Mouse (Mus musculus) spleen, postnatal 4 days (tissue): Measurements from ENCODE around the gene Actl6b.

ENCODE experiments used
- DNase-seq, 2 experiments: peaks; one replicate each; pipeline ENCODE4 v3.0.0; 2022; ENCODE audit warnings: low spot score in 2 of 2

The Actl6b gene

DNA sequence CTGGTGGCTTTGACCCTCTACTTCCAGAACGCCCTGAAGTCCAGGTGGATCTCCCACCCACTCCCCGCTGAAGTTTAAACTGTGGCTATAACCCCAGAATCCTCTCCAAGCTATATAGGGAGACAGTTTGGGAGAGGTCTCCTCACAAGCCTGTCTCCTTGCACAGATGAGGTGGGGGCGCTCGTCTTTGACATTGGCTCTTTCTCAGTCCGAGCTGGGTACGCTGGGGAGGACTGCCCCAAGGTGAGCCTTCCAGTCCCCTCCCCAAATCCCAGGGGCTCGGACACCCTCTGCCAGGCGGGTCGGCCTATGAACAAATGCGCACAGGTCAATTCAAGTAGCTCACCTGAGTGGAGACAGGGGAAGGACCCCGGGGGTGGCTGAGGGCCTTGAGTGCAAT is 581 bp downstream of the Actl6b start:
- no peak for DNase-seq

DNA sequence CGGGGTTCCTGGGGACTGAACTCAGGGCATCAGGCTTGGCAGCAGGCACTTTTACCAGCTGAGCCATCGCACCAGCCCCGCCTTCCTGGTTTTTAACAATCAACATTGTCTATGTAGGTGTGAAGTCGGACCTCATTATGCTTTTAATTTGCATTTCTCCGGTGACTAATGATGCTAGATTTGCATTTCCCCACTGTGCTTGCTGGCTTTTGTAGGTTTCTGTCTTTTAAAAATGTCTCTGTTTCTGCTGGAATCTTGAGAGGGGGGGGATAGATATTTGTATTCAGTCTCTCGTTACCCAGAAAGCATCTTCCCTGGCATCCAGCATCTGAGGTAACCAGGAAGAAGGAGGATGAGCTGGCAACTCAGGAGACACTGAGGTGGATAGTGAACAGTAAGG is 8.2 kb downstream of the Actl6b start:
- DNase-seq: no peak

DNA sequence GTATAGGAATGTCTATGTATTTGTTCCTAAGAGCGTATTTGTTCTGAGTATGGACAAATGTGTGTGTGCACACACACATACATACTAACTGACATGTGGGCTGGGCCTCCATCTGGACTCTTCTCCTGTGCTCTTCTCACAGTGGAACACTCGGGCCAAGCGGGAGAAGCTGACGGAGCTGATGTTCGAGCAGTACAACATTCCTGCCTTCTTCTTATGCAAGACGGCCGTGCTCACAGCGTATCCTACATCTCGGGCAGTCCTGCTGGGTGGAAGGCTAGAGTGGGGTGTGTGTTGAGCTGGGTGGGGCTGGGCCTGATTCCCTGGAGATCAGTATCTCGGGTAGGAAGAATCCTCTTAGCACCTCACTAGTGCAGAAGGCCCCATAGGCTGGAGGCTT is 9.6 kb downstream of the Actl6b start:
- DNase-seq: no peak

DNA sequence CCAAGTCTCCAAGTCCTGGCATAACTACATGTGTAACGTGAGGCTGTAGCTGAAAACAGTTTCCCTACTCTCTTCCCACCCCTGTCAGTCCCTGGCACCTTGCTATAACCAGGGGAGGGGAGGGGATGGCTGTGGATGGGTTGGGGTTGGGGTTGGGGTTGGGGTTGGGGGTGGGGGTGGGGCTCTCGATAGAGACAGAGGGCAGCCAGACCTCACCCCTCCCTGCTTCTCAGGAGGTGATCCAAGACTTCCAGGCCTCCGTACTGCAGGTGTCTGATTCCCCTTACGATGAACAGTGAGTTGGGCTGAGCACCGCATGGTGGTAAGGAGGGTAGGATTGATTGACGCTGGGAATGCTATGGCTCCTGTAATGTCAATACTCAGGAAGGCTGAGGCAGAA is 12.4 kb downstream of the Actl6b start:
- no peak for DNase-seq

DNA sequence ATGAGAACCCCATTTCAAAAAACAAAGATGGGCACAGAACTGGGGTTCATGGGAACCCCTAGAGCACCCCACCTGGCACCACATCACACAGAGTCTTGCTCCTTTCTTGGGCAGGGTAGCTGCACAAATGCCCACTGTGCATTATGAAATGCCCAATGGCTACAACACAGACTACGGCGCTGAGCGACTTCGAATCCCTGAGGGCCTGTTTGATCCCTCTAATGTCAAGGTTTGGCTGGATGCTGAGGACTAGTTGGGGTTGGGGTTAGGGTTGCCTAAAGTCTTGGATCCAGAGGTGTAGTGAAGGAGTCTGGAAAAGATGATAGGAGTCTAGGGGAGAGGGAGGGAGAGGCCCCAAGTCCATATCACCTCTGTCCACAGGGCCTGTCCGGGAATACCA is 13.1 kb downstream of the Actl6b start:
- DNase-seq: peak in 1 of 2 experiments; percentile 52

DNA sequence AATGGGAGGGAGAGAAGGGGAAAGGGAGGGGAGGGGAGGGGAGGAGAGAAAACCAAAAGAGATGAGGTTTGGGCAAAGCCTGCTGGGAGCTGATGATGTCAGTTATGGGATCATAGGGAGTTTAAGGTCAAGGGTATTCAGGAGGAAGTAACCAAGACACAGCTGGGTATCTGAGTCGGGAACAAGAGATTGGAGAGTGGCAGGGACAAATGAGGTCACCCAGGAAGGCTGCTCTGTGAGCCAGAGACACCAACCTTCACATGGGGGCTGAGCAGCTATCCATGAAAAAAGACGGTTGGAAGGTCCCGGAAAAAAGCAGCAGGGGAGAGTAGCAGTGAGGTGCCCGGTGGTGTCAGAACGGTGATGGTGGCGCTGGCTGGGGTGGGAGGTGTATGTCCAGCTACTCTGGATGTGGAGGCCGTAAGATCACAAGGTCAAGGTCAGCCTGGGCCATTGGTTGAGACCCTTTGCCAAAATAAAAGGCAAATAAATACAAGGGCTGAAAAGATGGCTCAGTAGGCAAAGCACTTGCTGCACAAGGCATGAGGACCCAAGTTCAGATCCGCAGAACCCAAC is 15.0 kb downstream of the Actl6b start:
- DNase-seq: no peak

DNA sequence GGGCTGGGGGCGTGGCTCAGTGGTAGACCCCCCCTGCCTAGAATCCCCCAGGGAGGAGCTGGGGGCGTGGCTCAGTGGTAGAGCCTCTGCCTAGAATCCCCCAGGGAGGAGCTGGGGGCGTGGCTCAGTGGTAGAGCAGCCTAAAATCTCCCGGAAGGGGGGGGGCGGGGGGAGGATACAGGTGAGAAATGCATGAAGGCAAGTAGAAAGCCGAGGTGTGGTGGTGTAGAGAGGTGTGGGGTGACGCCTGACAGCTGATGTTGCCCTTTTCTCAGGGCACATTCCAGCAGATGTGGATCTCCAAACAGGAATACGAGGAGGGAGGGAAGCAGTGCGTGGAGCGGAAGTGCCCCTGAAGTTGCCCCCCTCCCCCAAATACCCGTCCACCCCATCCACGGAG is 15.7 kb downstream of the Actl6b start:
- DNase-seq: peak in 1 of 2 experiments; percentile 54

DNA sequence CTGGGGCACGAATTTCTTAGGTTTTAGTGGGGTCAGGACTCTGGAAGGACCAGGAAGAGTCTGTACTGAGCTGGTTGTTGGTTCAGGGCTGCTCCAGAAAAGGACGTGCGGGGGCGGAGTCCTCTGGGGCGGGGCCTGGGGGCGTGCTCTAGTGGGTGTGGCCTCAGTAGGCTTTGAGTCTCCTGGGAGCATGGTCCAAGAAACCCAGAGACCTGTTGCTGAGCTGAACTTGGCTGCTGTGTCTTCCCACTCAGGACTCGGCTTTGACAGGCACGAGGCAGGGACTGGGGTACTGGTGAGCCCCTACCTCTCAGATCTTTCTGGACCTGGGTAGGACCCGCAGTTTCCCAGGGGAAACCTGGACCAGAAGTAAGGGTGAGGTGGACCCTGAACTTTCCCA is 16.3 kb downstream of the Actl6b start, which contains the start of gene Tfr2:
Gene Tfr2, plus strand, starts transcription at position 176 of the 400 bp plus-strand sequence.
- peak; percentile 87 to 90 for DNase-seq

DNA sequence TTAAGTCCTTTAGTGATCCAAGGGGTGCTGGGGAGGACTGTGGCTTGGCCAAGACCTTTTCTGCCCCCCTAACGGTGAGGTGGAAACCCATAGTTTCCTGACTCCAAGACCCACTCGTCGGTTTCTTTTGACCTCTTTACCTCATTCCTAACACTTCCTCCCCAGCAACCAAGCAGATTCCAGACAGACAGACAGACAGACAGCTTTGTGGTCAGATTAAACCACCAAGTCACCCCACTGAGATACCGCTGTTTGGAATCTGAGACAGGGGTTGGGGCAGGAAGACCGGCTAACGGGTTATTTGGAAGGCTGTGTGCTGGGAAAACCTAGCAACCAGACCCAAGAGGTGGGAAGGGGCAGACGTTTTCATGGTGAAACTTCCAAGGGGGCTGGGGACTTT is 16.9 kb downstream of the Actl6b start:
- DNase-seq: no peak

DNA sequence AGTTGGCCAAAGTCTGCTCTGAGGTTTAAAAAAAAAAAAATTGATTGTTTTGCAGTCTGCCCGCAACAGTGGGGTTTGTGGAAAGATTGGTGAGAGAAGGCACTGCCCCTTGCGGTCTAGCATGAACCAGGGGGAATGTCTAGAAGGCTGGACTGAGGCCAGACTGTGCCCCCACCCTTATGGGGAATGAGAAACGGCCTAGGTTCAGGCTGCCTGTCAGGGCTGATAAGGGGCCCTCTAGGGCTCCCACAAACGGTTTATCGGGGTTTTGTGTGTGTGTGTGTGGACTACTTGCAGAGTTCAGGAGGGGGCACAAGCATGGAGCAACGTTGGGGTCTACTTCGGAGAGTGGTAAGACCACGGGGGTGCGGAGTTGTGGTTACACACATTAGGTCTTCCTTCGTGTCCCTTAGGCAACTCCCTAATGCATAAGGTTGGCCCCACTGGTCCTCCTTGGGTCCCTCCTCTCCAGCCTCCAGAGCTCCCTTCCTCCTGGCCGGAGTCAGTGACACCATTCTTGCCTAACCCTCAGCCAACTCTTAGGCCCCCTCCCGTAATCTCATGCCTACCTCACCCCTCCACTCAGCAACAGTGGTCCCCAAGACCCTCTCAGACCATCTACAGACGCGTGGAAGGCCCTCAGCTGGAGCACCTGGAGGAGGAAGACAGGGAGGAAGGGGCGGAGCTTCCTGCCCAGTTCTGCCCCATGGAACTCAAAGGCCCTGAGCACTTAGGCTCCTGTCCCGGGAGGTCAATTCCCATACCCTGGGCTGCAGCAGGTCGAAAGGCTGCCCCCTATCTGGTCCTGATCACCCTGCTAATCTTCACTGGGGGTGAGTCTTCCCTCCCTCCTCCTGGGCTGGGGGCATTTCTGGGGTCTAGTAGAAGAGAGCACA is 17.6 kb downstream of the Actl6b start:
- DNase-seq: peak; percentile 77 to 79

DNA sequence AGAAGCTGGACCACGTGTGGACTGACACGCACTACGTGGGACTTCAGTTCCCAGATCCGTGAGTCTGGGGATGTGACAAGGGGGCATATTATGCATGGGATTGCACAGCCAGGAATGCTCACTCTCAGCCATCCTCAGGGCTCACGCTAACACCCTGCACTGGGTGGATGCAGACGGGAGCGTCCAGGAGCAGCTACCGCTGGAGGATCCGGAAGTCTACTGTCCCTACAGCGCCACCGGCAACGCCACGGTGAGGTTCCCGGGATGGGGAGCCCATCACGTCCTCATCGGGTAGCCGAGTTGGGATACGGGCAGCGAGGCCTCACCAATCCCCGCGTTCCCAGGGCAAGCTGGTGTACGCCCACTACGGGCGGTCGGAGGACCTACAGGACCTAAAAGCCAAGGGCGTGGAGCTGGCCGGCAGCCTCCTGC is 21.2 kb downstream of the Actl6b start:
- no peak for DNase-seq

DNA sequence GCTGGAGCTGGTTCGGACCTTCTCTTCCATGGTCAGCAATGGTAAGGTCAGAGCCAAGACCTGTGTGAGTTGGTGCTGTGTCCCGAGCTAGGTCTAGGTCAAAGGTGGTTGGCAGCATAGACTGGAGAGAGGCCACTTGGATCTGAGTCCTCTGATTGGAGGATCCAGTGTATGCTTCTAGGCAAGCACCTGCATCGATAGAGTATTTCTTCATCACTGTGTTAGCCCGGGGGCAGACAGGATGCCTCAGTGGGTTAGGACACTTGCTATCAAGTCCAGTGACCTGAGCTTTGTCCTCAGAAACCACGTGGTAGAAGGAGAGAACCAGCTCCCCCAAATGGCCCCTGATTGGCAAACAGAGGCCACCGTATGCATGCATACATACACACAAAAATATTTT is 26.9 kb downstream of the Actl6b start:
- DNase-seq: no peak

DNA sequence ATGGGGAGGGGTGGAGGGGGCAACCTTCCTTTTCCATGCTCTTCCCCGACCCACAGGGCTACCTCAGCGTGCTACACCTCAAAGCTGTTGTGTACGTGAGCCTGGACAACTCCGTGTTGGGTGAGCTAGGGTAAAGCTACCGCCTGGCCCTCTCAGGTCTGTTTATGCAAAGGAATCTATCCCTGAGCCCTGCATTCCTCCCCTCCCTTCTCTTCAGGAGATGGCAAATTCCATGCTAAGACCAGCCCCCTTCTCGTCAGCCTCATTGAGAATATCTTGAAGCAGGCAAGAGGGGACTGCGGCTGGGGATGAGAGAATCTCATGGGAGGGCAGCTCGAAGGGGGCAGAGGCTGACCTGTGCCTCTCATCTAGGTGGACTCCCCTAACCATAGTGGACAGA is 29.4 kb downstream of the Actl6b start:
- no peak for DNase-seq

DNA sequence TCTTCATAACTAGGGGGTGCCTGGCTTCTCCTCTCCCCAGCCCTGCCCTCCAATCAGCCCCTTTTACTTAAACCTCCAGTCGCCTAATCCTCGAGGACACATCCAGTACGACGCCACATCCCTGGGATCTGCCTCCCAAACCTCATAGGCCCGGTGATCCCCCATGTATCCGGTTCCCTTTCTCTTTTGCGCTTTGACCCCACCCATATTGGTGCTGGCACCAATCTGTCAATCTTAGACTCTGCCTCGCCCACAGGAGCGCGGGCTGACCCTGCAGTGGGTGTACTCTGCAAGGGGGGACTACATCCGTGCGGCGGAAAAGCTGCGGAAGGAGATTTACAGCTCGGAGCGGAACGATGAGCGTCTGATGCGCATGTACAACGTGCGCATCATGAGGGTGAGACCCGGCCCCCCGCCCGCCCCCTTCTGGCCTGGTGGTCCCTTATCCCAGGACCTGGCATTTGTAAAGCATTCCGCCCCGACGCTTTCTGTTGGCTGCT is 30.4 kb downstream of the Actl6b start:
- no peak for DNase-seq

DNA sequence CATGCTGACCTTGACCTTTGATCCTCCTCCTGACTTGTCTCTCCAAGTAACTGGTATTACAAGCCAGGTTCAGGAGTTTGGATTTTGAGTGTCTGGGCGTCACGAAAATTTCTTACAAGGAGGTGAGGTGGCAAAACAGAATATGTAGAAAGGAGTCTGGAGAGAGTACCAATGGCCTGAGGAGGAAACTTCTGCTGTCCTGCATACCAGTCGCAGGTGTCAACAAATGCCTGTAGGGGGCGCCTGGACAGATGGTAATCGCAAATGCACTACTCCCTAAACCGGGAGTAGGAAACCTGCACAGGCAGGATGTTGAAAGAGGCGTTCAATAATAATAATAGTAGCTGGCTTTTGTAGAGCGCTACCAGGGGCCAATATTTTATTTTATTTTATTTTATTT is 31.7 kb downstream of the Actl6b start:
- peak; percentile 69 to 86 for DNase-seq

DNA sequence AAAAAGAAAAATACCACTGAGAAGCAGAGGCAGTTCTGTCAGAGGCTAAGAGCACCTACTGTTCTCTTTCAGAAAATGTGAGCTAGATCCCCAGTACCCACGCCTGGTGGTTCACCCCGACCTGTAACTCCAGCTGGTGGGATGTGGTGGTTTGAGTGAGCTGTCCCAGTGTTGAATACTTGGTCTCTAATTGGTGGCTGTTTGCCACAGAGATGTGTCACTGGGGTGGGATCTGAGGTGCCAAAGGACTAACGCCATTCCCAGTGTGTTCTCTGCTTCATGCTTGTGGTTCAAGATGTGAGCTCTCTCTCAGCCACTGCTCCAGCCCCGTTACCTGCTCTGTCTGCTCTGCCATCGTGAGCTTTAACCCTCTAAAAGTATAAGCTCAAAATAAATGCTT is 37.2 kb downstream of the Actl6b start:
- no peak for DNase-seq

DNA sequence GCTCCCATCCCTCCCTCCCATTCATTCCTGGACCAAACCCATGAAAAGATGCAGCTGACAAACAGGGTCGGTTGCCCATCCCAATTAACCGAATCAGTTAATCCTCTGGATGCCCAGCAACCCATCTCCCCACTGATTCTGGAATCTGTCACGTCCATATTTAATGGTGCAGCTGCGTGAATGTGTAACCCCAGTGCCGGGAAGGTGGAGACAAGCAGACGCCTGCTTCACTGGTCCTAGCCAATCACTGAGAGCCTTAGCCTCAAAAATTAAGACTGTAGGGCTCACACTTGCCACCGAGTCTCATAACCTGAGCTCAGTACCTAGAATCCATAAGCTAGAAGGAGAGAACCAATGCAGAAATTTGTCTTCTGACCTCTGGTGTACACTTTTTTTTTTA is 42.6 kb downstream of the Actl6b start:
- DNase-seq: no peak

DNA sequence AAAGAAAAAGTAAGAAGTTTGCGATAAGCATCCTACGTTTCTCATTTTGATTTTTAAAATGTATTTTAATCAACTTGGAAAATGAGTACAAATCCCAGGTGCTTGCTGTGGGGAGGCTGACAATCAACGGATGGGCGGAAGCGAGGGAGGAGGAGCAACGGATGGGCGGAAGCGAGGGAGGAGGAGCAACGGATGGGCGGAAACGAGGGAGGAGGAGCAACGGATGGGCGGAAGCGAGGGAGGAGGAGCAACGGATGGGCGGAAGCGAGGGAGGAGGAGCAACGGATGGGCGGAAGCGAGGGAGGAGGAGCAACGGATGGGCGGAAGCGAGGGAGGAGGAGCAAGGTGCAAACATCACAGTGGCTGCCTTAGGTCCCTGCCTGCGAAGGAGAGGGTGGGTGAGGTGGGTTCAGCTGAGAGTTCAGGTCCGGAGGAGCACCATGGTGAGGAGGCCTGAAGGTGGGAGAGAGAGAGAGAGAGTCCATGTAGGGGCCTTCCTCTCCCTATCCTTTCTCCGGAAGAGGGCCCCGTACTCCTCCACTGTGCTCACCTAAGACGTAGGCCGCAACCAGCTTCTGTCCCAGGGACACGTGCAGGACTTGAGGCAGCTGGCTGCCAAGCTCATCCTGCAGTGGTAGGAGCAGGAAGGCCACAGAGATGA is 43.4 kb downstream of the Actl6b start:
- peak in 1 of 2 experiments; percentile 36 for DNase-seq

DNA sequence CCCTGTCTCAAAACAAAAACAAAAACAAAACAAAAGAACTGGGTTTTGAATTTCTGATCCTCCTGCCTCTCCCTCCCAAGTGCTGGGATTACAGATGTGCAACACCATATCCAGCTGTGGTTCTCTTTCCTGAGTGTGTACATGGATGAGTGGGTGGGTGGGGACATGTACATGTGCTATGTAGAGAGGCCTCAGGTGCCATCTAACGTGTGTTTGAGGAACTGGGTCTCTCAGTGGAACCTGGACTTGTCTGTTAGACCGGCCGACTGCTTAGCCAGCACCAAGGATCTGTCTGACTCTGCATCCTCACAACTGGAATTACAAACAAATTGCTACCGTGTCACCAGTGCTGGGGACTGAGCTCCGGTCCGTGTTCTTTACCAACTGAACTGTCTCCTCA is 44.3 kb downstream of the Actl6b start:
- DNase-seq: no peak

DNA sequence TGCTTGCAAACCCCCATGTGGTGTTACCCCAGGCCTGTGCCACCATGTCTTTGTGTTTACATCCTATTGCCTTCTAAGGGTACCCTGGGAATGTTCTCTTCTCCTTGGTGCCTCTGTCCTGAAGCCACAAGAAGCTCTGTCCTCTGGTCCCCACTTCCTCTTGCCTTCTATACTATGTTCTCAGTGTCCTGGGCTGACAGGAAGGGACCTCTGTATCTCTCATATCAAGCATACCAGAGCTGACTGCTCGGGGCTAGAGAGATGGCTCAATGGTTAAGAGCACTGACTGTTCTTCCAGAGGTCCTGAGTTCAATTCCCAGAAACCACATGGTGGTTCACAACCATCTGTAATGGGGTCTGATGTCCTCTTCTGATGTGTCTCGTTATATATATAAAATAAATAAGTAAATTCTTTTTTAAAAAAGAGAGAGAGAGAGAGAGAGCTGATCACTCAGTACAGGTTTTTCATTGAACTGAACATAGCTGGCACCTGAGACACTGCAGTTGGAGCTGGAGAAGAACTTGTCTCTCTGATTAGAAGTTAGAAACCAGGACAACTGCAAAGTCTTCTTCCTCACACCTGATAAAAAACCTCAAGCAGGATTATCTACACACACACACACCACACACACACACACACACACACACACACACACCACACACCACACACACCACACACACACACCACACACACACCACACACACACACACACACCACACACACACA is 44.9 kb downstream of the Actl6b start:
- no peak for DNase-seq

DNA sequence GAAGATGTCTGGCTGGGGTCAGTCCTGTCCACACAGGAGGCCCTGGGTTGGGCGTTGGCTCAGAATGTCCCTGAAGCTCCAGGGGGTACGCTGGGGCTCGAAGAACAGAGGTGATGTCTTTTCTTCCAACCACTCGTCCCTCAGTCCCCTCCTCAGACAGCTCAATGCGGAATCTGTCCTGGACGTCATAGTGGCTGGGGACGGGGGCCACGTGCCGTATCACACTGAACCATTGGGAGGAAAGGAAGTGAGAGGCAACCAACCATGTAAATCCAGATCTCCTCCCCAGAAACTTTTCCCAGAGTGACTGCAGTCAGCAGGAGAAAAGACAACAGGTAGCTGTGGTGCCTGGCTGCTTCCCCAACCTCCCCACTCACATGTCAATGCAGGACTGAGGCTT is 46.3 kb downstream of the Actl6b start:
- DNase-seq: no peak

DNA sequence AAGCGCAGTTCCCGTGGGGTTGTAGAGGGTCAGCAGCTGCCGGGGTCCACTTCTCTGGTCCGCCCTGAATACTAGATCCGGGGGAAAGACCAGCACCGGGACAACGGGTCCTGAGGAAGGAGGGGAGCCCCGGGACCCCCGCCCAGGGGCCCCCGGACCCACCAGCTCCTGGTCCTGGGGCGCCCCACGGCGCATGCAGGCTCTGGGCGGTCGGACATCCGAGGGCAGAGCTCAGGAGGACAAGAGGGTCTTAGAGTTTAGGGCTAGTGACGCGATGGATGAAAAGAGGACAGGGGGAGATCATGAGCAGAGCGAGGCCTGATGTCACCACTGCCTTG is 46.9 kb downstream of the Actl6b start:
- no peak for DNase-seq
